Mouse (Mus musculus) MEL (cell line): ENCODE data around the gene Pgpep1.

Experiments used
- CHD2 ChIP-seq: IDR thresholded peaks from 2 replicates; pipeline ENCODE4 v1.6.1; 2011; ENCODE audit warnings: low read length, improper control_type of control experiment
- E2F4 ChIP-seq: IDR thresholded peaks from 2 replicates; pipeline ENCODE4 v1.6.1; 2011; ENCODE audit warnings: low read depth, low read length, improper control_type of control experiment, borderline replicate concordance
- EP300 ChIP-seq, 2 experiments: IDR thresholded peaks; 2 replicates each; pipeline ENCODE4 v1.6.1; 2011; ENCODE audit warnings: improper control_type of control experiment in 2 of 2, low read length in 2 of 2, low read depth in 1 of 2, mild to moderate bottlenecking in 1 of 2
- GABPA ChIP-seq: IDR thresholded peaks from 2 replicates; pipeline ENCODE4 v1.6.1; 2012; ENCODE audit warnings: low read depth, mild to moderate bottlenecking, inconsistent platforms, low read length, improper control_type of control experiment, moderate library complexity
- POLR2AphosphoS2 ChIP-seq: IDR thresholded peaks from 2 replicates; pipeline ENCODE4 v1.6.1; 2011; ENCODE audit warnings: low read length, improper control_type of control experiment
- USF1 ChIP-seq: IDR thresholded peaks from 2 replicates; pipeline ENCODE4 v1.6.1; 2014; ENCODE audit warnings: low read depth, mild to moderate bottlenecking, inconsistent platforms, low read length, improper control_type of control experiment, moderate library complexity
- ZMIZ1 ChIP-seq: IDR thresholded peaks from 2 replicates; pipeline ENCODE4 v1.6.1; 2012; ENCODE audit warnings: low read depth, mild to moderate bottlenecking, inconsistent platforms, low read length, improper control_type of control experiment, moderate library complexity

DNA sequence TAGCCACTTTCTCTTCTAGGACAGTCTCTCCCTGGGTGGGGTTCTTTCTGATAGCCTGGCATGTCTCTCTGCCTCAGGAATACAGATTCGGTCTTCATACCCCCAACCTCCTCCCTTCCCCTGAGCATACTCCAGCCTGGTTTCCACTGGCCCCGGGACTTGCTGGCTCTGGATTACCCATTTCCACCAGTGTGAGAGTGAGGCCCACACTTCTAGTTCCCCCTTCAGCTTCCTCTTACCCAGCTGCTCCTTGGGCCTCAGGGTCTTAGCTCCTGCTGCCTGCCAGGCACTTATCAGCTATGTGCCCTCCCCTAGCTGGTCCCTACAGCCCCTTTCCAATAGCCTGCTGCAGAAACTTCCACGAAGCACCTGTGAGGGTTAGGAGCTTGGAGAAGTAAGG is 44.3 kb downstream of the Pgpep1 start, which contains the start of gene Lrrc25:
- TF ChIP-seq POLR2AphosphoS2, result no peak
- no peak for TF ChIP-seq GABPA
- TF ChIP-seq EP300 (IDR thresholded peaks at IDR 0.05; ENCODE audit: low read depth in 1 of 2, low read length in 2 of 2), result no peak; a peak in 1 of 4 replicates
- no peak for TF ChIP-seq CHD2
- TF ChIP-seq ZMIZ1, result no peak
- TF ChIP-seq E2F4, result no peak
- TF ChIP-seq USF1, result no peak
